Mouse (Mus musculus) bone marrow macrophage, adult 2 months (primary cell): ENCODE measurements around the gene Fam241a.

Experiments used
- CTCF ChIP-seq: IDR thresholded peaks from 2 replicates; pipeline ENCODE4 v1.5.1; 2012; ENCODE audit warnings: low read depth, mild to moderate bottlenecking, low read length, moderate library complexity
- POLR2A ChIP-seq: IDR thresholded peaks from 2 replicates; pipeline ENCODE4 v1.6.1; 2012; ENCODE audit warnings: mild to moderate bottlenecking, low read depth, low read length, borderline replicate concordance

DNA sequence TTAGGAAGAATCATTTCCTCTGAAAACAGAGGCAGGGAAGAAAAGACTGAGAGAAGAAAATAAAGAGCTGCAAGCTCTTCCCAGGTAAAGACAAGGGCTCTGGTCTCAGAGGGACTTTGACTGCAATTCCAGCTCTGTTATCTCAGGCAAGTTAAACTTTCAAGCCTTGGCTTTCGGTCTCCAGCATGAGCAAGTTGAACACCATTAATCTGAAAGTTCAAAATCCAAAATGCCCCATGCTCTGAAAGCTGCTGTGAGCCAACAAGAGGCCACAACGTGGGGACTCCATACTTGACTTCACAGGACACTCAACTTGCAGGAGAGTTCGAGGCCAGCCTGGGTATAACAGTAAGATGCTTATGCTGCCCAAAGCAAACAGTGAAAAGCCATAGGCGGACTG, 62.1 kb downstream of the Fam241a start:
- no peak for TF ChIP-seq CTCF
- TF ChIP-seq POLR2A, result no peak
